Mouse (Mus musculus): ENCODE data around the gene Mrgprh. TPM values are rescaled to one million over a fixed set of nuclear protein-coding genes. Genes with fewer than 3 reads are reported as not detected.

Gene Mrgprh
- polyA plus RNA-seq, 1 experiment, result not detected

- no peak for TF ChIP-seq POLR2A (IDR thresholded peaks at IDR 0.05; ENCODE audit: low read depth, low read length)
- no peak for TF ChIP-seq CTCF (IDR thresholded peaks at IDR 0.05; ENCODE audit: borderline replicate concordance, insufficient read depth, low read length)
- no peak overlapping the region for H3K27ac ChIP-seq (ENCODE audit: insufficient read depth, low read length)
- H3K4me1 ChIP-seq (ENCODE audit: control insufficient read depth, insufficient read depth, low read length), result no peaks in the 10 kb centered on the region
- no peak overlapping the region for H3K4me3 ChIP-seq (ENCODE audit: insufficient read depth, low read length)
Measured at GRCm38 (mm10) chr17:12845862-12846261, 30.0 kb upstream of the Mrgprh start.

DNA sequence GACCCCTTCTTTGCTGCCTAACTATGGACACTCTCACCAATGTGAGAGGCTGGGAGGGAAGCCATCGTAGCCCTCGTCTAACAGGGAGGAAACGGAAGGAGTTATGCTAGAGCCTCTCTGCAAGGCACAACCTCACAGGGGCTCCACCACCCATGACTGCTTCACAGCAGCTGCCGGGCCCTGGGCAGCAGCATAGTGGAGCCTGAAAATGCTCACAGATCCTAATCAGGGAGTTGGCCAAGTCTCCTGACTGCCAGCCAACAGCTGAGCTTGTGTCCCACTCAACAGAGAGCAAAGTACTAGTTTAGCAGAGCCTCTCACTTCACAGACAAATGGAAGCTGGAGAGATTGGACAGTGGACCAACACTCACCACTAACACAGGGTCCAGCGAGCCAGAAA, 29.4 kb upstream of the Mrgprh start:
- TF ChIP-seq CTCF (IDR thresholded peaks at IDR 0.05; ENCODE audit: borderline replicate concordance, insufficient read depth, low read length) (no peak), POLR2A (IDR thresholded peaks at IDR 0.05; ENCODE audit: low read depth, low read length) (no peak)
- Histone ChIP-seq H3K4me1 (ENCODE audit: control insufficient read depth, insufficient read depth, low read length) (no peaks in the 10 kb centered on the region), H3K4me3 (ENCODE audit: insufficient read depth, low read length) (no peak overlapping the region), H3K27ac (ENCODE audit: insufficient read depth, low read length) (no peak overlapping the region)

- no peak overlapping the region for H3K4me3 ChIP-seq (ENCODE audit: insufficient read depth, low read length)
- TF ChIP-seq POLR2A (IDR thresholded peaks at IDR 0.05; ENCODE audit: low read depth, low read length), result no peak
- no peak for TF ChIP-seq CTCF (IDR thresholded peaks at IDR 0.05; ENCODE audit: borderline replicate concordance, insufficient read depth, low read length)
- no peaks in the 10 kb centered on the region for H3K4me1 ChIP-seq (ENCODE audit: control insufficient read depth, insufficient read depth, low read length)
- H3K27ac ChIP-seq (ENCODE audit: insufficient read depth, low read length), result no peak overlapping the region
Measured at GRCm38 (mm10) chr17:12847736-12848135, 28.1 kb upstream of the Mrgprh start.

GRCm38 (mm10) chr17:12849778-12850382, 26.0 kb upstream of the Mrgprh start:
- no peak overlapping the region for H3K27ac ChIP-seq (ENCODE audit: insufficient read depth, low read length)
- H3K4me1 ChIP-seq (ENCODE audit: control insufficient read depth, insufficient read depth, low read length), result no peaks in the 10 kb centered on the region
- H3K4me3 ChIP-seq (ENCODE audit: insufficient read depth, low read length), result no peak overlapping the region
- TF ChIP-seq CTCF (IDR thresholded peaks at IDR 0.05; ENCODE audit: borderline replicate concordance, insufficient read depth, low read length), result no peak
- no peak for TF ChIP-seq POLR2A (IDR thresholded peaks at IDR 0.05; ENCODE audit: low read depth, low read length)

DNA sequence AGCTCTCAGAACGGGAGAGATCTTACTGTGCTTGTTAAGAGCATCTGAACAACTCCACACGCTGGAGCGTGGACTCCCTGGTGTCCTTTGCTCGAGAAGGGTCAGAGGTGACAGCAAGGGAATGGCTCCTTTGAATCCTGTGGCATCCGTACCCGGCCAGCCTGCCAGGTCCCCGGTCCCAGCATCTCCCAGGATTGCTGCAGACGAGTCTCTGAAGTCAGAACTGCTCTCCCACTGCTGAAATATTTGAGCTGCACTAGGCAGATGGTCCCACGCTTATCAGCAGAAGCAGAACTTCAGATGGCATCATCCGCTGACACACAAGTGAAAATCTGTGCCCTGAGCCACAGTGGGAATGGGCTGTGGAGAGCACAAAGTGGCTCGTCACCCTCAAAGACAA, 24.1 kb upstream of the Mrgprh start:
- TF ChIP-seq POLR2A (IDR thresholded peaks at IDR 0.05; ENCODE audit: low read depth, low read length) (no peak), CTCF (IDR thresholded peaks at IDR 0.05; ENCODE audit: borderline replicate concordance, insufficient read depth, low read length) (no peak)
- H3K4me1 ChIP-seq (ENCODE audit: control insufficient read depth, insufficient read depth, low read length), result no peaks in the 10 kb centered on the region
- no peak overlapping the region for H3K27ac ChIP-seq (ENCODE audit: insufficient read depth, low read length)
- H3K4me3 ChIP-seq (ENCODE audit: insufficient read depth, low read length), result no peak overlapping the region

GRCm38 (mm10) chr17:12853821-12854220, 22.0 kb upstream of the Mrgprh start:
- Histone ChIP-seq H3K27ac (ENCODE audit: insufficient read depth, low read length) (no peak overlapping the region), H3K4me1 (ENCODE audit: control insufficient read depth, insufficient read depth, low read length) (no peaks in the 10 kb centered on the region), H3K4me3 (ENCODE audit: insufficient read depth, low read length) (no peak overlapping the region)
- TF ChIP-seq POLR2A (IDR thresholded peaks at IDR 0.05; ENCODE audit: low read depth, low read length) (no peak), CTCF (IDR thresholded peaks at IDR 0.05; ENCODE audit: borderline replicate concordance, insufficient read depth, low read length) (no peak)

DNA sequence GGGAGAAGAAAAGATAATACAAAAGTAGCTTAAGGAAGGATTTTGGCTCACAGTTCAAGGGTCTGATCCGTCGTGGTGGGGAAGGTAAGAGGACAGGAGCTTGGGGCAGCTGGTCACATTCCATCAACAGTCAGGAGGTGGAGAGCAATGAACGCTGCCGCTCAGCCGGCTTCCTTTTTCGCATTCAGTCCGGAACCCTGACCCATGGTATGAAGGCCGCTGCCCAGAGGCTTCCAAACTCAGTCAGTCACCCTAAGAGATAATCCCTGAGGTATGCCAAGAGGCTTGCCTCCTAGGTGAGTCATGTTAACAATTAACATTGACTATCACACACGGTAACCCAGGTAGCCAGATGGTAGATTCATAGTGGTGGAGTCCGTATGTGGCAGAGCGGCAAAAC, 21.4 kb upstream of the Mrgprh start:
- TF ChIP-seq CTCF (IDR thresholded peaks at IDR 0.05; ENCODE audit: borderline replicate concordance, insufficient read depth, low read length) (no peak), POLR2A (IDR thresholded peaks at IDR 0.05; ENCODE audit: low read depth, low read length) (no peak)

DNA sequence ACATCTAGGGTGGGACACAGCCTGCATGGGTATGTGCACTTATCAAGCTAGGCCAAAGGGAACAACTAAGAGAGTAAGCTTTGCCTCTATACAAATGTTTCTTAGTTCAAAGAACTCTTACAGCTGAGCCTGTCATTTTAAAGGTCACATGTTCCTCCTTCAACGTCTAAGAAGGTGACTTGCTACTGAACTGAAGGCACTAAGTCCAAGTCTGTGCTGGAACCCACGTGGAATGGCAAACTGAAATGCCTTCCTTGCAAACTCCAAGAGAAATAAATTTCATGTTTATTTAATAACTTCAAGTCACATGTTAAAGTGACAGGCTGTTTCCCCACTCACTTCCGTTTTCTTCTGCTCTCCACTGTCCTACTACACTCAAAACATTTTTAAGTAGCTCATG, 18.4 kb upstream of the Mrgprh start:
- TF ChIP-seq CTCF (IDR thresholded peaks at IDR 0.05; ENCODE audit: borderline replicate concordance, insufficient read depth, low read length), result no peak
- TF ChIP-seq POLR2A (IDR thresholded peaks at IDR 0.05; ENCODE audit: low read depth, low read length), result no peak
- H3K4me1 ChIP-seq (ENCODE audit: control insufficient read depth, insufficient read depth, low read length), result no peaks in the 10 kb centered on the region
- H3K27ac ChIP-seq (ENCODE audit: insufficient read depth, low read length), result no peak overlapping the region
- H3K4me3 ChIP-seq (ENCODE audit: insufficient read depth, low read length), result no peak overlapping the region

More for the DNA sequence above, 21.4 kb upstream of the Mrgprh start:
- Histone ChIP-seq H3K27ac (ENCODE audit: insufficient read depth, low read length) (no peak overlapping the region), H3K4me3 (ENCODE audit: insufficient read depth, low read length) (no peak overlapping the region), H3K4me1 (ENCODE audit: control insufficient read depth, insufficient read depth, low read length) (no peaks in the 10 kb centered on the region)

- no peaks in the 10 kb centered on the region for H3K4me1 ChIP-seq (ENCODE audit: control insufficient read depth, insufficient read depth, low read length)
- no peak for TF ChIP-seq CTCF (IDR thresholded peaks at IDR 0.05; ENCODE audit: borderline replicate concordance, insufficient read depth, low read length)
- no peak for TF ChIP-seq POLR2A (IDR thresholded peaks at IDR 0.05; ENCODE audit: low read depth, low read length)
- H3K4me3 ChIP-seq (ENCODE audit: insufficient read depth, low read length), result no peak overlapping the region
- H3K27ac ChIP-seq (ENCODE audit: insufficient read depth, low read length), result no peak overlapping the region
Measured at GRCm38 (mm10) chr17:12858072-12858471, 17.8 kb upstream of the Mrgprh start.

- Histone ChIP-seq H3K4me3 (ENCODE audit: insufficient read depth, low read length) (no peak overlapping the region), H3K4me1 (ENCODE audit: control insufficient read depth, insufficient read depth, low read length) (no peaks in the 10 kb centered on the region)
- TF ChIP-seq CTCF (IDR thresholded peaks at IDR 0.05; ENCODE audit: borderline replicate concordance, insufficient read depth, low read length) (no peak), POLR2A (IDR thresholded peaks at IDR 0.05; ENCODE audit: low read depth, low read length) (no peak)
Measured at GRCm38 (mm10) chr17:12859006-12859520, 16.8 kb upstream of the Mrgprh start.

More at GRCm38 (mm10) chr17:12859006-12859520, 16.8 kb upstream of the Mrgprh start:
- H3K27ac ChIP-seq (ENCODE audit: insufficient read depth, low read length), result no peak overlapping the region

Data from embryonic fibroblast, embryonic 13.5 days (primary cell).